In genomic region chr2:29192629-29193278, GRCm38 (mm10) we compare ENCODE assay signal across 11 mouse cellular contexts.
A peak's percentile ranks its signal among the peaks of the same experiment; 100 is the strongest.
DNase-seq lines count a peak whose midpoint lies in the region; ATAC-seq and TF ChIP-seq lines count a peak whose summit lies in the region.
"Had no signal": no experiment of that assay in that cellular context is flagged by ENCODE, and none has a peak within 500 bp of the region (broad histone marks: within the 10 kb centered on the region; RNA-seq: fewer than 3 reads in every experiment).

No protein-coding gene starts in this region.

- WGBS in heart, embryonic 10.5 days: 80% methylated on average over 8 of the region's 8 CpGs
- 82% methylated on average over 8 of the region's 8 CpGs for WGBS in lung, postnatal 0 days

- H3K4me3 ChIP-seq in heart, embryonic 10.5 days: no peak overlapping the region
- no peak overlapping the region for H3K4me3 ChIP-seq in lung, postnatal 0 days (ENCODE audit: low read depth, low read length)
- H3K4me3 ChIP-seq: hindbrain, embryonic 15.5 days; liver, embryonic 15.5 days had no signal

- no peaks in the 10 kb centered on the region for H3K36me3 ChIP-seq in heart, embryonic 10.5 days
- H3K36me3 ChIP-seq in lung, postnatal 0 days (ENCODE audit: insufficient read depth, low read length): no peaks in the 10 kb centered on the region
- no peaks in the 10 kb centered on the region for H3K36me3 ChIP-seq in splenic B cell, adult 2 months (ENCODE audit: control insufficient read depth, insufficient read depth, low read length, poor library complexity, severe bottlenecking)
- H3K36me3 ChIP-seq: hindbrain, embryonic 15.5 days; liver, embryonic 15.5 days had no signal

- peak; percentile 76 for DNase-seq in heart, embryonic 10.5 days (ENCODE audit: low spot score)
- no peak for DNase-seq in heart, adult 9 months (ENCODE audit: low spot score in 2 of 2)
- peak; percentile 28 for DNase-seq in lung, postnatal 0 days (ENCODE audit: low spot score)
- no peak for DNase-seq in lung, postnatal 25 days (ENCODE audit: low spot score)
- peak; percentile 27 for DNase-seq in brain, adult 2 months (ENCODE audit: low read depth, low spot score)
- DNase-seq in splenic B cell, adult 2 months (ENCODE audit: low read depth, low spot score): peak; percentile 18
- no peak for DNase-seq in ovary, adult 18-20 months (ENCODE audit: low spot score)
- DNase-seq: right cerebral cortex, postnatal 4 days; thymus, postnatal 36 days had no signal

- peaks cover 32% of the 10 kb centered on the region for H3K27me3 ChIP-seq in heart, embryonic 10.5 days (ENCODE audit: insufficient read depth, poor library complexity, severe bottlenecking)
- peaks cover 3% of the 10 kb centered on the region; the same call in 1 of the 2 replicates for H3K27me3 ChIP-seq in lung, postnatal 0 days (replicated peaks; ENCODE audit: insufficient read depth, low read length)
- H3K27me3 ChIP-seq in splenic B cell, adult 2 months (ENCODE audit: control insufficient read depth, insufficient read depth, low read length, poor library complexity, severe bottlenecking): no peaks in the 10 kb centered on the region
- H3K27me3 ChIP-seq: hindbrain, embryonic 15.5 days had no signal

- H3K9ac ChIP-seq in lung, postnatal 0 days (replicated peaks; ENCODE audit: low read depth): no peak overlapping the region
- H3K9ac ChIP-seq: hindbrain, embryonic 15.5 days; liver, embryonic 15.5 days had no signal

- no peak for ATAC-seq in lung, postnatal 0 days

- H3K9me3 ChIP-seq in heart, embryonic 10.5 days: no peaks in the 10 kb centered on the region
- no peaks in the 10 kb centered on the region for H3K9me3 ChIP-seq in lung, postnatal 0 days (ENCODE audit: low read length)
- H3K9me3 ChIP-seq: hindbrain, embryonic 15.5 days; liver, embryonic 15.5 days had no signal

- H3K27ac ChIP-seq in heart, embryonic 10.5 days: no peak overlapping the region
- H3K27ac ChIP-seq in lung, postnatal 0 days (ENCODE audit: low read length): no peak overlapping the region
- H3K27ac ChIP-seq: hindbrain, embryonic 15.5 days; liver, embryonic 15.5 days had no signal

- TF ChIP-seq EP300 in lung, postnatal 0 days (IDR thresholded peaks at IDR 0.05): no peak

- no peak overlapping the region for H3K4me2 ChIP-seq in lung, postnatal 0 days (replicated peaks; ENCODE audit: low read depth, low read length)
- H3K4me2 ChIP-seq: hindbrain, embryonic 15.5 days; liver, embryonic 15.5 days had no signal

- TF ChIP-seq CTCF in lung, postnatal 0 days (IDR thresholded peaks at IDR 0.05): peak; percentile 57

- H3K4me1 ChIP-seq in heart, embryonic 10.5 days: peaks cover 34% of the 10 kb centered on the region
- no peaks in the 10 kb centered on the region for H3K4me1 ChIP-seq in lung, postnatal 0 days (ENCODE audit: insufficient read depth, low read depth, low read length)

Comparison
In these comparisons a context has a peak if more than half of its experiments do, and no peak if none do; other contexts are left out.
1. DNase-seq: peak in heart, embryonic 10.5 days (single experiment), lung, postnatal 0 days (single experiment), brain, adult 2 months (single experiment) and splenic B cell, adult 2 months (single experiment); none in heart, adult 9 months (0 of 2), lung, postnatal 25 days (single experiment) and ovary, adult 18-20 months (single experiment).